Mouse (Mus musculus) erythroblast, embryonic 14.5 days (primary cell): ENCODE results near the gene Akap17b. TPM values are rescaled to one million over a fixed set of nuclear protein-coding genes. Genes with fewer than 3 reads are reported as not detected.

Source experiments
- H3K27me3 ChIP-seq: 2 replicates; pipeline ENCODE4 v1.6.1; 2012; ENCODE audit warnings: inconsistent platforms; ENCODE audit not compliant: control insufficient read depth
- H3K36me3 ChIP-seq: 2 replicates; pipeline ENCODE4 v1.6.1; 2012; ENCODE audit warnings: mild to moderate bottlenecking, inconsistent platforms; ENCODE audit not compliant: control insufficient read depth
- H3K4me1 ChIP-seq: 2 replicates; pipeline ENCODE4 v1.6.1; 2012; ENCODE audit warnings: inconsistent platforms; ENCODE audit not compliant: control insufficient read depth
- H3K4me3 ChIP-seq: replicated peaks from 2 replicates; pipeline ENCODE3; 2012; ENCODE audit warnings: moderate library complexity, mild to moderate bottlenecking, inconsistent platforms
- H3K9me3 ChIP-seq: 2 replicates; pipeline ENCODE4 v1.6.1; 2012; ENCODE audit warnings: low read length, inconsistent platforms, mixed read lengths; ENCODE audit not compliant: control insufficient read depth
- GATA1 ChIP-seq: IDR thresholded peaks from 2 replicates; pipeline ENCODE4 v1.6.1; 2012; ENCODE audit warnings: low read length, inconsistent platforms, mixed read lengths
- TAL1 ChIP-seq: IDR thresholded peaks from 3 replicates; pipeline ENCODE4 v1.6.1; 2012; ENCODE audit warnings: low read length, inconsistent platforms, mixed read lengths
- polyA plus RNA-seq: library from polyadenylated mRNA; stranded (reverse); fragments of >175 nt; gene quantifications from 2 replicates; pipeline ENCODE4 v1.2.3, GENCODE M21; 2012

The Akap17b gene
- polyA plus RNA-seq: 0.07 TPM in 1 of 2 replicates, not detected in the other

DNA sequence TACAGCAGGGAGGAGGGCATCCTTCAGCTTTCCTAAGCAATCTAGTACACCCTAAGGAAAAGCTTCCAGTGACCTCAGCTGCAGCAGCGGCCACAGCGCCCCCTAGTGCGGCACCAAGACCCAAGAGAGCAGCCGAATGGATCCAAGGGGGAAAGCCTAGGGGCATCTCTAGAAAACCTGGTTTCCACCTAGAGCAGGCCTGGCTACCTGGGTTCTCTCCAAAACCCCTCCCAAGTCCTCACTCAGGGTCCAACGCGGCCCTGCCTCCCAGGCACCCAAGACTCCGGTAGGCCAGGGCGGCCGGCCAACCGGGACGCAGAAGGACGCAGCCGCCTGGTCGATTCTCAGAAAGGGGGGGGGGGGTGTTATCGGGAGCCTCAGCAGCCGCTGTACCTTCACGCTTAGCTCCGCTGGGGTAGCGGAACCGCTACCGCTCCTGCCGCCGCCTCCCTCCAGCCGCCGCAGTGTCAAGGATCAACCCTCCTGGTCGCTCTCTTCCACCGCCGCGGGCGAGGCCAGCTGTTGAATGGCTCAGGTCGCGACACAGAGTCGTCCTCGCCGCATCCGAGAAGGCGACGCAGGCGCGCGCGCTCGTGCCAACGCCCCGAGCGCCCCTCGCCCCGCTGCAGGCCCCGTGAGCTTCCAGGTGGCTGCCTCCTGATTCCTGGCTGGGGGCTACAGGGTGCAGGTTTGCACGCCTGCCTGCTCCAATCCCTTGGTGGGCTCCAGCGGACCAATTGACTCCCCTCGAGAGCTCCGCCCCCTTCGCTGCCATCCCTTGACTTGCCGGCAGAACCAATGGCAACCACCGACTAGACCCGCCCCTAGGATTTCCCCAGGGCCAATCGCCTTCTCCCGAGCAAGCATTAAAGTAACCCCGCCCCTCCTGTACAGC, at the start of gene Akap17b:
Akap17b (minus strand) TSS at position 739 of the 895 bp plus-strand sequence.
- no peak for TF ChIP-seq GATA1
- no peak for TF ChIP-seq TAL1
- H3K9me3 ChIP-seq: no peaks in the 10 kb centered on the region
- no peaks in the 10 kb centered on the region for H3K27me3 ChIP-seq
- peak within 1 kb of the TSS; percentile 69 for H3K4me3 ChIP-seq
- H3K4me1 ChIP-seq: peaks cover 13% of the 10 kb centered on the region
- H3K36me3 ChIP-seq: no peaks in the 10 kb centered on the region

DNA sequence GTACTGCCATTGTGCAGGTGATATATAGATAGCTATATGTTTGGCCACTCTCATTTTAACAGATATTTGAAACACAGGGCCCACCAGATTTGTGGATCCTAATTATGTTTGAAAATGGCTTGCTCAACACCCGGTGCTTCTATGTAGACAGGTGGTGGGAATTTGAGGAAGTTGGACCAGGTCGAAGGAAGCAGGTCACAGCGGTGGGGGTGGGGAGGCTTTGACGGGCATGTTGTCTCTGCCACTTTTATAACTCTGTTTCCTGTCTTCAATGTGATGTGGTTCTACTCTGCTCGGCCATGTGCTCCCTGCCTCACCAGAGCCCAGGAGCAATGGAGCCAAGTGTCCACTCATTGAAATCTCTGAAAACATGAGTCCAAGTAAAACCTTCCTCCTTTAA, 46.2 kb upstream of the Akap17b start:
- Histone ChIP-seq H3K4me1 (no peaks in the 10 kb centered on the region), H3K9me3 (no peaks in the 10 kb centered on the region), H3K4me3 (no peak overlapping the region), H3K36me3 (no peaks in the 10 kb centered on the region), H3K27me3 (no peaks in the 10 kb centered on the region)
- TF ChIP-seq TAL1 (no peak), GATA1 (no peak)

DNA sequence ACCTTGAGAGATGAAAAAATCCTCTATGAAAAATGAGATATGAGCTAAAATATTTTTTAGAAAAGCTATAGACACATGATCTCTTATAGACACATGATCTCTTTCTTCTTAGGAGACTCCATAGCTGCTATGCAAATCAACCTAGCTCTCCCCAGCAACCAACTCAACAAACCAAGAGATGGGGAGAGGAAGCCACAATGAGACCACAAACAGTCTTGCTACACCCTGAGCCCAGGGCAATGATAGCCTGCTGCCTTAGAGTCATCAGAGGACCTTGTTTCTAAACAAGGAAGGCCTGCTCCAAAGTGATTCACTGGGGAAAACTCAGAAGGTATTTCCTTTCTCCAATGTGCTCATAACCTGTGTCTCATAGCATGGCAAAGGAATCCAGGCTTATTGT, 44.5 kb upstream of the Akap17b start:
- H3K36me3 ChIP-seq: no peaks in the 10 kb centered on the region
- H3K27me3 ChIP-seq: no peaks in the 10 kb centered on the region
- H3K4me1 ChIP-seq: no peaks in the 10 kb centered on the region
- H3K4me3 ChIP-seq: no peak overlapping the region
- H3K9me3 ChIP-seq: peaks cover 4% of the 10 kb centered on the region
- TF ChIP-seq GATA1 (no peak), TAL1 (no peak)

DNA sequence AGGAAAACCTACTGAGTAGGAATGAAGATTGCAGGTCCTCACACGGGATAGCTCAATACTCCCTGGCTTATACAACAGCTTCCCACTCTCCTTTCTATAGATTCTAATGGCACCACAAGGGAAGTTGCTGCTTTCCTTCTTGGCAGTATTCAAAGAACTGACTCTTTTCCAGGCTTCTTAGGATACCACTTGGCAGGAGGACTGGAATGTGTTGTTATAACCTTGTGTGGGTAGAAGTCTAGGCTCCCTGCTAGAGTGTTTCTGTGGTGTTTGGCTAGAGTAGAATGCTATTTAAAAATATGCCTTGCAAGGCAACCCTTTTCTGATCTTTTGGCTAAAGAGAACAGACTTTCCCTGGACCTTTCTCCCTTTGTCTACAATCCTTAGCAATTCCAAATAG, 31.6 kb upstream of the Akap17b start:
- H3K4me1 ChIP-seq: no peaks in the 10 kb centered on the region
- no peaks in the 10 kb centered on the region for H3K36me3 ChIP-seq
- no peaks in the 10 kb centered on the region for H3K27me3 ChIP-seq
- no peak overlapping the region for H3K4me3 ChIP-seq
- no peaks in the 10 kb centered on the region for H3K9me3 ChIP-seq
- TF ChIP-seq TAL1: no peak
- no peak for TF ChIP-seq GATA1

DNA sequence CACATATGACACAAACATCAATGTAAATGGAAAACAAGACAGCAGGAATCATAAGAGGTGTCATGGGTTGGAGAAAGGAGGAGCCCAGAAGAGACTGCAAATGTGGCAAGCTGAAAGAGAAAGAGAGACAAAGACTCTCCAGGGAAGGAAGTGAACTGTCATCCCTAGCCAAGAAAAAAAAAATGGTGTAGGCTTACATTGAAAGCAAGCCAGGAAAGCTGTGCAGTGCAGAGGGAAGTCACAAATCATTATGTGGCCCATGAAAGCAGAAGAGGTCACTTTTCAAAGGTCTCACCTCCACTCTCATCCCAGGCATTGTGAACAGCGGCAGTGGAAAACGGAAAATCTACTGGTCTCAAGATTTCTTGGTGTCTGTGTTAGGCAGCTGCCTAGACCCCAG, 27.5 kb upstream of the Akap17b start:
- Histone ChIP-seq H3K36me3 (no peaks in the 10 kb centered on the region), H3K4me3 (no peak overlapping the region), H3K27me3 (no peaks in the 10 kb centered on the region), H3K4me1 (no peaks in the 10 kb centered on the region), H3K9me3 (no peaks in the 10 kb centered on the region)
- TF ChIP-seq GATA1: no peak
- TF ChIP-seq TAL1: no peak

DNA sequence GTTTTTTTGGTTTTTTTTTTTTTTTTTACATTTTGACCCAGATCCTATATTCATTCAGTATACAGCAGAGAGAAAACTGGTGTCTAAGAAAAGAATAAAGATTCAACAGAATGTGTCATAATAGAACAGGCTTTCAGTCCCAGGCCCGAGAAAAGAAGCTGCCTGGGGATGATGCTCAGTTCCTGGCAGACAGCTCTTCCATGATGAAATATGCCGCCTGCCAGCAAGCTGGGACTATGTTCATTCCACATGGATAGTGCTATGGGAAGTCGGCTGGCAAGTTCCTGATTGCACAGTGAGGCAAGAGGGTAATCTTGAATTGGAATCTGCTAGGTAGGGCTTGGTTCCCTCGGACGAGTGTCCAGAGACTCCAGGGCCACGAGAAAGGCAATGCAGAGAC, 5.1 kb downstream of the Akap17b start:
- Histone ChIP-seq H3K9me3 (no peaks in the 10 kb centered on the region), H3K4me3 (no peak overlapping the region), H3K4me1 (peaks cover 10% of the 10 kb centered on the region), H3K36me3 (no peaks in the 10 kb centered on the region), H3K27me3 (no peaks in the 10 kb centered on the region)
- TF ChIP-seq GATA1 (no peak), TAL1 (no peak)

DNA sequence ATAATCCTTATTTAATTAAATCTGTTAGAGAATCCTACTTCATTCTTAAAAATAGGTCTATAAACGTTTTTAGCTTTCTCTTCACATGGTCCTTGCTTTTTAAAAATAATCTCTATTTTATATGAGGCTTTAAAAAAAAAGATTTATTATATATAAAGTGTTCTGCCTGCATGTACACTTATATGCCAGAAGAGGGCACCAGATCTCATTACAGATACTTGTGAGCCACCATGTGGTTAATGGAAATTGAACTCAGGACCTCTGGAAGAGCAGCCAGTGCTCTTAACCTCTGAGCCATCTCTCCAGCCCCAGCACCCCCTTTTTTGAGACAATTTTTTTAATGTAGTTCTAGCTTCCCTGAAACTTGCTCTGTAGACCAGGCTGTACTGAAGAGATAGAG, 14.4 kb downstream of the Akap17b start:
- Histone ChIP-seq H3K27me3 (no peaks in the 10 kb centered on the region), H3K4me1 (no peaks in the 10 kb centered on the region), H3K9me3 (peaks cover 7% of the 10 kb centered on the region), H3K4me3 (no peak overlapping the region), H3K36me3 (no peaks in the 10 kb centered on the region)
- TF ChIP-seq GATA1 (no peak), TAL1 (no peak)

DNA sequence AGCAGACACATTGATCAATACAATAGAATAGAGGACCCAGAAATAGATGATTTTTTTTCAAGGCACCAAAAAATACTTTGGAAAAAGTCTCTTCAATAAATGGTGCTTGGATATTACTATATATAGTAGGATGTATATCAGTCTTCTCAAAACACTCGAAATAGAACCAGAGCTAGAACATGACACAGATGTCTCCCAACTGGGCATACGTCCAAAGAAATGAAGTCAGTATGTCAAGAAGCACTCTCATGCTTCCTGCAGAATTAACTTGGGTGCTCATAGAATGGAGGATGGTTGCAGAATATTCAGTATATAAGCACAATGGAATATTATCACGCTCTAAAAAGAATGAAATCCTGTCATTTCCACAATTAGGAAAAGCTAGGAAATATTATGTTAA, 17.1 kb downstream of the Akap17b start:
- no peak for TF ChIP-seq GATA1
- H3K4me3 ChIP-seq: no peak overlapping the region
- H3K4me1 ChIP-seq: no peaks in the 10 kb centered on the region
- no peaks in the 10 kb centered on the region for H3K27me3 ChIP-seq
- H3K36me3 ChIP-seq: no peaks in the 10 kb centered on the region
- peaks cover 5% of the 10 kb centered on the region for H3K9me3 ChIP-seq

DNA sequence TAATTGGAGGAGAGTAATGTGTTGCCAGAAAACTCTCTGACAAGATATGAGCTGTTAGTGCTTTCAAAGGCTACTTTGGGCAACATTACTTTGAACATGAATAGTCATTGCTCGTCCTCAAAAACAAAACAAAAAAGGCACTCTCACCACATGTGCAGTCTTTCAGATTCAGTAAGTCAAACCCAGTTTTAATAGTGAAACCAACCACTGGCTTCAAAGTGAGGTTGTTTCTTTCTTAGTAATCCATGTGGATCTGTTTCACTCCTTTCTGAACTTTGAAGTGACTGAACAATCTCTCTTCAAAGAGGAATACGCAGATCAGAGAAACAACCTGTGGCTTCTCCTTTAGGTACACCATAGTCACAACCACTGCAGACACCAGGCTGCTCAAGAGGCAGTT, 36.1 kb downstream of the Akap17b start:
- Histone ChIP-seq H3K9me3 (no peaks in the 10 kb centered on the region), H3K27me3 (no peaks in the 10 kb centered on the region), H3K4me3 (no peak overlapping the region), H3K4me1 (no peaks in the 10 kb centered on the region), H3K36me3 (peaks cover 12% of the 10 kb centered on the region)
- no peak for TF ChIP-seq TAL1
- TF ChIP-seq GATA1: no peak
